Mouse (Mus musculus) heart, embryonic 10.5 days (tissue): ENCODE data around the gene Hoxb3. TPM values are rescaled to one million over a fixed set of nuclear protein-coding genes. Genes with fewer than 3 reads are reported as not detected.
A peak's percentile ranks its signal among the peaks of the same experiment; 100 is the strongest.

Source experiments
- DNase-seq: peaks from one replicate; pipeline ENCODE4 v3.0.0-alpha.2; 2017; ENCODE audit warnings: low spot score
- H3K27ac ChIP-seq: fragments of 300-500 bp; sonication (generic); 2 replicates; pipeline ENCODE4 v1.5.1; 2016; ENCODE audit warnings: mild to moderate bottlenecking
- H3K27me3 ChIP-seq: fragments of 300-500 bp; sonication (generic); 2 replicates; pipeline ENCODE4 v1.6.1; 2016; ENCODE audit warnings: mild to moderate bottlenecking; ENCODE audit not compliant: poor library complexity, insufficient read depth, severe bottlenecking
- H3K36me3 ChIP-seq: fragments of 300-500 bp; sonication (generic); 2 replicates; pipeline ENCODE4 v1.6.1; 2016; ENCODE audit warnings: mild to moderate bottlenecking, moderate library complexity
- H3K4me1 ChIP-seq: fragments of 300-500 bp; sonication (generic); 2 replicates; pipeline ENCODE4 v1.6.1; 2016; ENCODE audit warnings: mild to moderate bottlenecking
- H3K4me3 ChIP-seq: fragments of 300-500 bp; sonication (generic); 2 replicates; pipeline ENCODE4 v1.5.1; 2016; ENCODE audit warnings: mild to moderate bottlenecking, moderate library complexity
- H3K9me3 ChIP-seq: fragments of 300-500 bp; sonication (generic); 2 replicates; pipeline ENCODE4 v1.6.1; 2016; ENCODE audit warnings: mild to moderate bottlenecking, moderate library complexity
- WGBS: fragments of 180-500 bp; shearing (Covaris S2); methylation state at CpG from one replicate; pipeline ENCODE4 v1.1.7; 2016; 5-methylcytosine and 5-hydroxymethylcytosine counted together
- polyA plus RNA-seq: library from polyadenylated mRNA; unstranded; fragments of >200 nt; fragmentation: Nextera tagmentation; extraction: Ambion mirVana; gene quantifications from 2 replicates; pipeline ENCODE4 v1.2.1, GENCODE M21; 2016

Hoxb3 gene
- polyA plus RNA-seq, 1 experiment from 2014 or later = 1.8 TPM

DNA sequence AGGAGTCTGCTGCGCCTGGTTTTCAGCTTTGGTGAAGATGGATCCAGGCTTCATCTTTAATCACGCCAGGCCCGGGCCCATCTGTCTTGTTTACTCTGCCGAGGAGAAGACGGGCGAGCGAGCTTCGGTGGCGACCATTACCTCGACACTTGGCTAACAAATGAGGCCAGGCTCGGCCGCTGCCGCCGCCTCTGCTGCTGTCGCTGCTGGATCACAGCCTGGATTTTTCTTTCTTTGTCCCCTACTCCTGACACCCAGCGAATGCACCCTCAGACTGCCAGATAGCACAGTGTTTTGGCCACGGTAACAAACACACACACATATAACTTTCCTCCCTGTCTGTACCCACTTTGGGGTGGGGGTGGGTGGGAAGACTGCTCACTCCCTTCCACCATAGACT lies 2.4 kb upstream of the Hoxb3 start:
- peak overlapping the region; percentile 71 for H3K4me3 ChIP-seq
- H3K36me3 ChIP-seq = no peaks in the 10 kb centered on the region
- peaks cover 25% of the 10 kb centered on the region for H3K4me1 ChIP-seq
- DNase-seq = no peak
- no peaks in the 10 kb centered on the region for H3K9me3 ChIP-seq
- H3K27me3 ChIP-seq = peaks cover 99% of the 10 kb centered on the region
- WGBS = 6% methylated on average over 17 of the region's 17 CpGs
- peak overlapping the region; percentile 89; the same call in 1 of the 2 replicates for H3K27ac ChIP-seq

DNA sequence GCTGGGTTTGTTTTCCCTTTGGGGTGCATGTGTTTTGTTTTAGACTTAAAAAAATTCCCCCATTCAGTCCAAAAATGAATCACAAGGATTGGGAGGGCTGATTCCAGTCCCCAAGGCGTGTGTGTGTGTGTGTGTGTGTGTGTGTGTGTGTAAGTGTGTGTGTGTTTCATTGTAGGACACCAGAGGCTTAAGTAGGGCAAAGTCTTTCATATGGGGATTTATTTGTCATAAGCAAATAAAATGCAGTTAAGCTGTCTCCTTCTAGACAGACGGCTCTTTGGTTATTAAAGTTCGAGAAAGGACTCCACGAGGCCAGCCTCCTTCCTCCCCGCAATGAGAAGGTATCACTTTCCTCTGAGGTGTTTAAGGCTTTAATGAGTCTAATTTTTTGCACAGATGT lies 1.3 kb upstream of the Hoxb3 start:
- Histone ChIP-seq H3K4me1 (peaks cover 31% of the 10 kb centered on the region), H3K27ac (no peak overlapping the region), H3K4me3 (peak overlapping the region; percentile 4; the same call in 1 of the 2 replicates), H3K9me3 (no peaks in the 10 kb centered on the region), H3K36me3 (no peaks in the 10 kb centered on the region), H3K27me3 (peaks cover 99% of the 10 kb centered on the region)
- DNase-seq = no peak
- WGBS = 29% methylated on average over 5 of the region's 5 CpGs

DNA sequence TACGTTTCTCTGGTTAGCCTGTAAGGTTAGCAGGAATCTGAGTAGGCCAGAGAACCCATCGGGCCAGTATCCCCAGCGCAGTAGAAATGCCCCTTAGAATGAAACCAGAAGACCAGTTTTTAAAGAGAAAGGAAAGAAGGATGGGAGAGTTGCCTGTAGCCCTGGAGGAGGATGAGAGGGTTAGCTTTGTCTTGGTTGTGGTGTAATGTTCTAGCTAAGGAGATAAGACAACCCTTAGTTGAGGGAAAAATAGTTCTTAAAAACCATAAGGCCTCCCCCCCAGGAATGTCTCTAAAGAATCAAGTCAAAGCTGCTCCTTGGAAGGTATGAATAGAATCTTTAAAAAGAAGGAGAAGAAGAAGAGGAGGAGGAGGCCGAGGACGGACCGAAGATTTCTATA lies 388 bp upstream of the Hoxb3 start:
- WGBS = 14% methylated on average over 6 of the region's 6 CpGs
- Histone ChIP-seq H3K36me3 (no peaks in the 10 kb centered on the region), H3K27ac (peak overlapping the region; percentile 47; the same call in 1 of the 2 replicates), H3K27me3 (peaks cover 99% of the 10 kb centered on the region), H3K4me3 (no peak overlapping the region), H3K9me3 (no peaks in the 10 kb centered on the region), H3K4me1 (peaks cover 31% of the 10 kb centered on the region)
- DNase-seq = no peak

DNA sequence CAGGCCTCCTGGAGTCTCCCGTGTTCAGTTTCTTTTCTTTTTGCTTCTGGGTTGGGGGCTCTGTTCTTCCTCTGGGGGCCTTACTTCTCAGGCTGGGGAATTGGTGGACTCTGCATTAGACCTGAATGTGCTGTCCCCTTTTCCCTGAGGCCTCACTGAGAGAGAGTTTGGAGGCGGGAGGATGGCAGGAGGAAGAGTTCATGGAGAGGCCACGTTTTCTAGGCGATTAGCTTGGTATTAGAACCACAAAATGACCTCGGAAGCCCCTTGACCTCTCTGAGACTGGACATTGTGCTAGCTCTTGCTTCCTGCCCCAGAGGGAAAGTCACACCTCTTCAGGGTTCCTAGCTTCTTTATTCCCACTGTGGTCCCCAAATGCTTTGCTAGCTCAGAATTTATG lies 999 bp downstream of the Hoxb3 start:
- peaks cover 21% of the 10 kb centered on the region for H3K4me1 ChIP-seq
- H3K27me3 ChIP-seq = peaks cover 100% of the 10 kb centered on the region
- H3K9me3 ChIP-seq = no peaks in the 10 kb centered on the region
- no peaks in the 10 kb centered on the region for H3K36me3 ChIP-seq
- WGBS = 4% methylated on average over 5 of the region's 5 CpGs
- DNase-seq = no peak
- peak overlapping the region; percentile 29; the same call in 1 of the 2 replicates for H3K4me3 ChIP-seq
- H3K27ac ChIP-seq = peak overlapping the region; percentile 59; the same call in 1 of the 2 replicates

DNA sequence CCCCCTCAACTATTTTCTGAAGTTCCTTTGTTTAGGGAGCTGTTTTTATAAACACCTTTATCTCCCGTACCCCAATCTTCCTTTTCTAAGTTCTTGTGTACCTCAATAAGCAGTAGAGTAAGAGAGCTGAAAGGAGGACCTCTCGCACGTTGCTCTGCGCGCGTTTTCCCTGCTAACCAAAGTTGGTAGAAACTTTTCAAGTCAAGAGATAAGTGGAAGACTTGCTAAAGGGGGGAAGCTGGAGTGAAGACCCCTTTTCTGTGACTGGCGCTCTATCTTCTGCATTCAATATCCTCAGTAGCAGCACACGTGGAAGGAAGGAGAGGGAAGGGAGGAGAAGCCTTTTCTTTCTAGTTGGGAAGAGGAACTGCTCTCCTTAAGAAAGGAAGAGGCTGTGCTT lies 1.8 kb downstream of the Hoxb3 start:
- Histone ChIP-seq H3K4me1 (peaks cover 14% of the 10 kb centered on the region), H3K9me3 (no peaks in the 10 kb centered on the region), H3K36me3 (no peaks in the 10 kb centered on the region), H3K27me3 (peaks cover 100% of the 10 kb centered on the region), H3K4me3 (no peak overlapping the region), H3K27ac (peak overlapping the region; percentile 77)
- 9% methylated on average over 8 of the region's 8 CpGs for WGBS
- no peak for DNase-seq

DNA sequence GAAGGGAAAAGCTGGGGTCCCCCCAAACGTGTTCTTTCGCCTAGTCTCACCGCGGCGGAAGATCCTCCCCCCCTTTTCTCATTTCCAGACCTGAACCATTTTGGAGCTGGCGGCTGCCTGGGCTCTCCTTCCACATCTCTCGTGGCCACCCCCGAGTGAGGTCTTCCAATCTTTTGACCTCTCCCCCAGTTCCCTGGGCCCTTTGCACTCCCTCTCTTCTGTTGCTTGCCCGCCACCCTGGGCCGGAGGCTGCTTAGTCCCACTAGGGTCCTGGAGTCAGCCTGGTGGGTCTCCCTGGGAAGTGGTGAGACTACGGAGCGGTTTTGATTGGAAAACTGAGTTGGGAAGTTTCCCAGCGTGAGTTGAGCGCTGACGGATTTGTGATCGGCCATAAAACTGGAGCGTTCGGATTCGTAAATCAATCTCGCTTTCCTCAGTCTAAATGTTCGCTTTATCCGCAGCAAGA lies 2.7 kb downstream of the Hoxb3 start:
- H3K4me1 ChIP-seq = peaks cover 12% of the 10 kb centered on the region; the same call in 1 of the 2 replicates
- H3K36me3 ChIP-seq = no peaks in the 10 kb centered on the region
- peak overlapping the region; percentile 39 for H3K4me3 ChIP-seq
- H3K9me3 ChIP-seq = no peaks in the 10 kb centered on the region
- DNase-seq = no peak
- peak overlapping the region; percentile 77 for H3K27ac ChIP-seq
- H3K27me3 ChIP-seq = peaks cover 100% of the 10 kb centered on the region
- WGBS = 4% methylated on average over 22 of the region's 22 CpGs

DNA sequence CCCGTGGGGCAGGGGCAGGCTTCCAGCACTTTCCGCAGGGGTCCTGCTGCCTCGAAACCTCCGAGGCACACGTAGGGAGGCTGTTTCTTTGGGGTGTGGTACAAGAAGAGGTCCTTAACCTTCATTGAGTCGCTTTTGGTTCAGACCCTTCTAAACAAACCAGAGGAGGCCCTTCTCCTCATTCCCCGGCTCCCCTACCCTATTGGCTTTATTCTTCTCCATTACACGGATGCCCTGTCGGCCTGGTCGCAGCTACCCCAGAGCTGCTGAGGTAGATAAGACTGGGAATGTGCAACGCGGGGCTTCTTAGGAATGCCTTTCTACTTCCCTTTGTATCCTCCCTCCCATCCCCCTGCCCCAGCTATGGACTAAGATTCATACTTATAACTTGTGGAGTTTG lies 3.6 kb downstream of the Hoxb3 start:
- Histone ChIP-seq H3K9me3 (no peaks in the 10 kb centered on the region), H3K27me3 (peaks cover 100% of the 10 kb centered on the region), H3K4me3 (peak overlapping the region; percentile 39), H3K4me1 (peaks cover 12% of the 10 kb centered on the region; the same call in 1 of the 2 replicates), H3K36me3 (no peaks in the 10 kb centered on the region), H3K27ac (peak overlapping the region; percentile 77)
- no peak for DNase-seq
- 3% methylated on average over 12 of the region's 12 CpGs for WGBS

DNA sequence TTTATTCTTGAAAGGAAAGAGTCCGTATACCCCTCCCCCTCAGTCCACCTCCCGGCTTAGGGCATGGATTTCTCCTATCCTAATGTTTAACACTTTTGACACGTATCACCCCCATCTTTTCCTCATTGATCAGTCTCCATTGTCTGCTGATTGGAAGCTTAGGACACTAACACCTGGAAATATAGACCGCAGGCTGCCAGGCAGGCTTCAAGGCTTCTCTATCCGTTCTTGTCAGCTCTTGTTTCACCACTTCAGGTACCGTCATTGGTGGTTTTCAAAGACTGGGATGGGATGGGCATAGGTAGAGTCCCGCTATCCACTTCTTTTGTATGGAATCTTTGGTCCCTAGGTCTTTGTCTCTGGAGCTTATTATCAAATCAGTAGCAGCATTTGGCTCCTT lies 4.0 kb downstream of the Hoxb3 start:
- Histone ChIP-seq H3K9me3 (no peaks in the 10 kb centered on the region), H3K27ac (no peak overlapping the region), H3K36me3 (no peaks in the 10 kb centered on the region), H3K4me3 (no peak overlapping the region), H3K27me3 (peaks cover 100% of the 10 kb centered on the region), H3K4me1 (peaks cover 14% of the 10 kb centered on the region; the same call in 1 of the 2 replicates)
- no peak for DNase-seq
- WGBS = 4% methylated on average over 7 of the region's 7 CpGs

DNA sequence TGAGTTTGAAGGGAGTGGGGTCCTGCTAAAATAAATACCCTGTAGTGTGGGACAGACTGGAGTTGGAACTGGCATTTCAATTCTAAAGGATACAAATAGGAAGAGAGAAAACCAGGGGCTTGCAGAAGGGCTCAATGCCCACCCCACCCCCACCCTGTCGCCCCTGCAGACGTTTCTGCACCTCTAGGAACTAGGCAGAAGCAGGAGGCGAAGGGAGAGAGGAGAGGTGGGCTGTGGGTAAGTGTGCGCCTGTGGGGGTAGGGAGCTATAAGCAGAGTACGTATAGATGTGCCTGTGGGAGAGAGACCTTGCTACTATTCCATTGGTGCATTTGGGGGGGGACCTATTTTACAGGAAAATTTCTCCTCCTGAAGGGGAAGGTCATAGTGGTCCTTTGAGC lies 4.6 kb downstream of the Hoxb3 start:
- peaks cover 20% of the 10 kb centered on the region for H3K4me1 ChIP-seq
- no peak for DNase-seq
- no peak overlapping the region for H3K4me3 ChIP-seq
- 0 out of 2 replicates have a peak overlapping the region, but pooled peaks have one; percentile 49 for H3K27ac ChIP-seq
- no peaks in the 10 kb centered on the region for H3K36me3 ChIP-seq
- 9% methylated on average over 5 of the region's 5 CpGs for WGBS
- peaks cover 100% of the 10 kb centered on the region for H3K27me3 ChIP-seq
- H3K9me3 ChIP-seq = no peaks in the 10 kb centered on the region

DNA sequence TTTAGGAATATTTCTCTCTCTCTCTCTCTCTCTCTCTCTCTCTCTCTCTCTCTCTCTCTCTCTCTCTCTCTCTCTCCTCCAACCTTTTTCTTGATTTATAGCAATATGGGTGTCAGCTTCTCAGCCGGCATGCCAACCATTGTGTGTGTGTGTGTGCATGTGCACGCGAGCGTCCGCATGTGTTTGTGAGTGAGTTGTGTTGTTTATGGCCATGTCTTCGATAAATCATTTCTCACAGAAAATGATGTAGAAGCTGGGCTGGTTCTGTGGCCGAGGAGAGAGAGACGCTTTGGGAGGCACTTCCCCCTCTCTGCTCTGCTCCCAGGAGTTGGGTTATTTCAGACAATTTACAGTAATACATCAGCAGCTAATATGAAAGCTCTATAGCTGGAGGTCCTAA lies 5.5 kb downstream of the Hoxb3 start:
- Histone ChIP-seq H3K4me1 (peaks cover 26% of the 10 kb centered on the region), H3K36me3 (no peaks in the 10 kb centered on the region), H3K27me3 (peaks cover 100% of the 10 kb centered on the region), H3K4me3 (no peak overlapping the region), H3K9me3 (no peaks in the 10 kb centered on the region), H3K27ac (no peak overlapping the region)
- WGBS = 11% methylated on average over 8 of the region's 8 CpGs
- DNase-seq = no peak

DNA sequence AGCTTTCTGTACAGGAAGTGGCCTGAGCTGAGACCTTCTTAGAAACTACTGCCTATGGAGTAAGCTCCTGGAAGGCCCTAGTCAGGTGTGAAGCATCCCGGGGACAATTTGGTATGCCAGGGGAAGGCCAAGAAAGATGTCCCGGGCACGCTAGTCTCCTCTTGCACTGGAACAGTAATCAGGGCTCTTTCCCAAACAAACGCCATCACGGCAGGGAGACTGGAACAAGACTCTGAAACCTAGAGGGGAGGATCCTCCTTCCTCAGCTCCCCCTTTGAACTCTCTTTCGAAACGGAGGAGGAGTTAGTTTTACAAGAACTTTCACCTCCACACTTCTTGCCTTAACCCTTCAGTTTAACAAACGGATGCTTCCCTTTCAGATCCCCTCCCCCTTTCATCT lies 9.0 kb downstream of the Hoxb3 start:
- DNase-seq = no peak
- no peaks in the 10 kb centered on the region for H3K36me3 ChIP-seq
- peak overlapping the region; percentile 89 for H3K27ac ChIP-seq
- peak overlapping the region; percentile 59 for H3K4me3 ChIP-seq
- H3K9me3 ChIP-seq = no peaks in the 10 kb centered on the region
- H3K4me1 ChIP-seq = peaks cover 20% of the 10 kb centered on the region
- peaks cover 100% of the 10 kb centered on the region for H3K27me3 ChIP-seq
- WGBS = 3% methylated on average over 8 of the region's 8 CpGs

DNA sequence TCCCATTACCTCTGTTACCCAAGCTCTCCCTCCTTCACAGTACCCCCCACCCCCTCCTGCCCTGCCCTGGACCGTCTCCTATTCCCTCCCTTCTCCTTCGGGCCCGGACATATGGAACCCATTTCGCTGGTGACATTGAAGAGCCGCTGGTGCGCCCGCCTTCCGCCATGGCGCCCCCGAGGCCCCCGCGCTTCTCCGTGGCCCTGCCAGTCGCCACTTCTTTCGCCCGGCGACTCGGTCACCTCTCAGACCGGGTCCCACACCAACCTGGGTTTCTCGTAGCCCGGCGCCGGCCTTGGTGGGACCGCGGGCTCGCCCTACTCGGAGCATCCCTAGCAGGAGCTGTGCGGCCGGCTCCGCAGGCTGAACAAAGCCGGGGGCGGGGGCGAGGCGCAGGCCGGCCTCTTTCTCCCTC lies 9.5 kb downstream of the Hoxb3 start:
- peaks cover 20% of the 10 kb centered on the region for H3K4me1 ChIP-seq
- peaks cover 100% of the 10 kb centered on the region for H3K27me3 ChIP-seq
- no peak for DNase-seq
- H3K9me3 ChIP-seq = no peaks in the 10 kb centered on the region
- no peaks in the 10 kb centered on the region for H3K36me3 ChIP-seq
- WGBS = 2% methylated on average over 30 of the region's 35 CpGs
- H3K4me3 ChIP-seq = peak overlapping the region; percentile 59
- H3K27ac ChIP-seq = peak overlapping the region; percentile 89

DNA sequence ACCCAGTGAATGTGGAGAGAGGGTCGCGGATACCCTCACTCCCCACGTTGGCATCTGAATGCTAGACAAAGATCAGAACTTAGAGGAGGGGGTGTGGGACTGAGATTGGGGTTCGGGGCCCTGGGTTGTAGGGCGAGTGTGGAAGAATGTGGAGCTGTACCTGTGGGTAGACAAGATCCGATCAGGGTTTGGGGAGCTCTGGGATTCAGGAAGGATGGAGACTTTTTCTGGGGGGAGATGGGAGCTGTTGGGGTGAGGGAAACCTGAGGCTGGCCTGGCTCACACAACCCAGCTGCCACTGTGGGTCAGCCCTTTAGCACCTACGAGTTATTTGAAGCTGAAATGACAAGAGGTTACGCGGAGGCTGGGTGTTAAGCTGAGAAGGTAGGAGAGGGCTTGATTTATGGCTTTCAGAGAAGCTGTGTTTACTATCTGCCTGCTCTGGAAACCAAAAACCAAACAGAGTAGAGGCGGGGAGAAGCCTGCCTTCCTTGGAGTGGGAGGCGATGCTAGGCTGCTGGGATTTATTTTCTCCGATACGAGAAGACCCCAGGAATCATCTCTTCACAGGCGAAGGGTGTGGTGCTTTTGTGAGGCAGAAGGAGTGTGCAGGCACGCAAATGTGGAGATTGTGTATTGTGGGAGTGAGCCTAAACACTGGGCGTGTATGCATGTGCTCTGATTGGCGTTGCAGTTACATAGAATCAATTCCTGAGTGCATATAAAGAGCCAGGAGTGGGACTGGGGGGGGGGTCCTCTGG lies 10.3 kb downstream of the Hoxb3 start:
- Histone ChIP-seq H3K4me1 (peaks cover 20% of the 10 kb centered on the region), H3K27me3 (peaks cover 100% of the 10 kb centered on the region), H3K27ac (peak overlapping the region; percentile 89), H3K36me3 (no peaks in the 10 kb centered on the region), H3K9me3 (no peaks in the 10 kb centered on the region), H3K4me3 (peak overlapping the region; percentile 59)
- WGBS = 6% methylated on average over 17 of the region's 17 CpGs
- DNase-seq = no peak
